Mouse (Mus musculus): ENCODE measurements at regions not wholly inside any gene's neighbourhood (a gene's known extent, or its start where the extent isn't known, plus 50 kb on each side); places are given as distances from the start of the nearest gene placed in this dataset.

DNA sequence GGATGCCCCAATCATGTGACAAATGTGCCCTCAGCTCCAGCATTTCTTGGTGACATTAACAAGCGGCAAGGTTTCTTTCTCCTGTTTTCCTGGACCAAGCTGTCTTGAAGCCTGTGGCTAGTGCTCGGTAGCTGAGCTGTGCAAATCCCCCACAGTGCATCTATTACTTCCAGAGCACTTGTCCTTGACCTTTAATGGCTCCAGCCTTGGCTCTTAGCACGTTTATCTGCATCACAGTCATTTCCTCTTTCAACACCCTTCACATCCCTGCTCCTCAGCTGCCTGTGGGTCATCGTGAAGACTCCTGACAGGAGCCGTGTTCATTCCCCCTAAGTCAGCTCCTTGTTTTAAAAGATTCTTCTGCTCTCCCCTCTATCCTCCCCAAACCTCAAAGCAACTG is 309.5 kb upstream of the Nfe2l3 start:
- dilution Hi-C loops (cut with MboI; ENCODE audit: extremely low pct_ligation_motif_present, extremely low pct_unique_long_range_greater_than_20kb, low sequenced_read_pairs) (no loop called here), in situ Hi-C loops (cut with MboI; ENCODE audit: low pct_ligation_motif_present, low pct_unique_long_range_greater_than_20kb, low sequenced_read_pairs) (no loop called here)
- H3K4me2 ChIP-seq (ENCODE audit: insufficient read depth, low read depth, poor library complexity, severe bottlenecking), result no peak overlapping the region
- peaks cover 0 to 7% of the 10 kb centered on the region in 2 experiments; a peak in 2 of 4 replicates for H3K4me1 ChIP-seq (ENCODE audit: control insufficient read depth in 1 of 2, insufficient read depth in 2 of 2)
- no peak for DNase-seq (ENCODE audit: extremely low read depth)
- H3K9ac ChIP-seq (ENCODE audit: insufficient read depth, low read depth), result no peak overlapping the region
- H3K27ac ChIP-seq (ENCODE audit: insufficient read depth, low read depth), result no peak overlapping the region
- TF ChIP-seq E2F4 (IDR thresholded peaks at IDR 0.05; ENCODE audit: insufficient replicate concordance, low read depth, low read length) (no peak), SMC3 (IDR thresholded peaks at IDR 0.05; ENCODE audit: low read depth, low read length) (no peak)
- H3K4me3 ChIP-seq (replicated peaks in 1 of 3; ENCODE audit: low read depth in 2 of 3, low read length in 2 of 3, poor library complexity in 1 of 3), result no peak overlapping the region
- no peaks in the 10 kb centered on the region for H3K9me3 ChIP-seq (replicated peaks; ENCODE audit: low read length)
- H3K27me3 ChIP-seq (replicated peaks), result no peaks in the 10 kb centered on the region
- no peaks in the 10 kb centered on the region for H3K36me3 ChIP-seq (replicated peaks in 1 of 2; ENCODE audit: control insufficient read depth in 1 of 2, insufficient read depth in 1 of 2, low read length in 1 of 2)
- no peaks in the 10 kb centered on the region for H3K79me2 ChIP-seq (replicated peaks; ENCODE audit: control insufficient read depth, extremely low read depth, insufficient read depth, poor library complexity, severe bottlenecking)

DNA sequence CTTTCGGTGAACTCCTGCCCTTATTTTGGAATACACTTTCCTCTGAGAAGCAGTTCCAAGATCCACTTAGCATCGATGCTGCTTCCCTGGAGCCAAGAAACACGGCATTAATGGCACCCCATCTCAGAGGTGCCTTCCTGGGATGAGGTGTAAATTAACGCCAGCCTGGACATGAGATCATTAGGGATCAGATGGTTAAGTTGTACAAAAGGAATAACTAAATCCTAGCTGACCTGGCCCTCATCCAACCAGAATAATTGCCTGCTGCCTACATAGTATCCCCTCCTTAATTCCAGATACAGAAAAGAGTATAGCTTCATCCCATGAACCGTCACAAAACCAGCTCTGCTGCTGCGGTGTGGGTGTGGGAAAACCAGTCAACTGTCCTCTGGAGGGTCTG is 304.6 kb upstream of the Nfe2l3 start:
- H3K79me2 ChIP-seq (replicated peaks; ENCODE audit: control insufficient read depth, extremely low read depth, insufficient read depth, poor library complexity, severe bottlenecking), result no peaks in the 10 kb centered on the region
- dilution Hi-C loops (cut with MboI; ENCODE audit: extremely low pct_ligation_motif_present, extremely low pct_unique_long_range_greater_than_20kb, low sequenced_read_pairs), result no loop called here
- peaks cover 0 to 11% of the 10 kb centered on the region in 2 experiments; a peak in 2 of 4 replicates for H3K4me1 ChIP-seq (ENCODE audit: control insufficient read depth in 1 of 2, insufficient read depth in 2 of 2)
- H3K27ac ChIP-seq (ENCODE audit: insufficient read depth, low read depth), result no peak overlapping the region
- DNase-seq (ENCODE audit: extremely low read depth), result no peak
- in situ Hi-C loops (cut with MboI; ENCODE audit: low pct_ligation_motif_present, low pct_unique_long_range_greater_than_20kb, low sequenced_read_pairs), result no loop called here
- H3K27me3 ChIP-seq (replicated peaks), result no peaks in the 10 kb centered on the region
- H3K4me3 ChIP-seq (replicated peaks in 1 of 3; ENCODE audit: low read depth in 2 of 3, low read length in 2 of 3, poor library complexity in 1 of 3), result no peak overlapping the region
- H3K9ac ChIP-seq (ENCODE audit: insufficient read depth, low read depth), result no peak overlapping the region
- no peaks in the 10 kb centered on the region for H3K9me3 ChIP-seq (replicated peaks; ENCODE audit: low read length)
- H3K4me2 ChIP-seq (ENCODE audit: insufficient read depth, low read depth, poor library complexity, severe bottlenecking), result no peak overlapping the region
- no peaks in the 10 kb centered on the region for H3K36me3 ChIP-seq (replicated peaks in 1 of 2; ENCODE audit: control insufficient read depth in 1 of 2, insufficient read depth in 1 of 2, low read length in 1 of 2)
- no peak for TF ChIP-seq USF2 (conservative IDR thresholded peaks at IDR 0.05; ENCODE audit: low read depth, low read length)
- TF ChIP-seq ETS1 (conservative IDR thresholded peaks at IDR 0.05; ENCODE audit: low read depth, low read length), result no peak
- no peak for TF ChIP-seq TCF12 (IDR thresholded peaks at IDR 0.05; ENCODE audit: low read depth, low read length)
- no peak for TF ChIP-seq E2F4 (IDR thresholded peaks at IDR 0.05; ENCODE audit: insufficient replicate concordance, low read depth, low read length)
- TF ChIP-seq RAD21 (IDR thresholded peaks at IDR 0.05; ENCODE audit: low read depth, low read length), result no peak
- TF ChIP-seq MAFK (IDR thresholded peaks at IDR 0.05; ENCODE audit: insufficient replicate concordance, low read length), result no peak
- no peak for TF ChIP-seq JUN (IDR thresholded peaks at IDR 0.05; ENCODE audit: insufficient read depth, low read depth, low read length)
- no peak for TF ChIP-seq TBP (conservative IDR thresholded peaks at IDR 0.05; ENCODE audit: low read depth, low read length)
- no peak for TF ChIP-seq CTCF (conservative IDR thresholded peaks at IDR 0.05 in 1 of 2, IDR thresholded peaks at IDR 0.05 in 1 of 2; ENCODE audit: low read depth in 2 of 2, low read length in 2 of 2)
- TF ChIP-seq ZMIZ1 (IDR thresholded peaks at IDR 0.05; ENCODE audit: low read depth, low read length), result no peak
- no peak for TF ChIP-seq MEF2A (IDR thresholded peaks at IDR 0.05; ENCODE audit: borderline replicate concordance, low read depth, low read length)
- TF ChIP-seq POLR2A (IDR thresholded peaks at IDR 0.05; ENCODE audit: low read depth, low read length), result no peak
- TF ChIP-seq ZKSCAN1 (IDR thresholded peaks at IDR 0.05; ENCODE audit: borderline replicate concordance, low read depth, low read length), result no peak
- no peak for TF ChIP-seq BHLHE40 (IDR thresholded peaks at IDR 0.05; ENCODE audit: low read depth, low read length)
